Mouse (Mus musculus): ENCODE results near the gene Garnl3. TPM values are rescaled to one million over a fixed set of nuclear protein-coding genes. Genes with fewer than 3 reads are reported as not detected.

Garnl3 gene
- total and polyA plus RNA-seq, 2 experiments from 2014 or later = 56.1 to 96.9 TPM

- no peak for DNase-seq (ENCODE audit: low spot score)
- Histone ChIP-seq H3K9me3 (ENCODE audit: low read length) (no peaks in the 10 kb centered on the region), H3K4me3 (ENCODE audit: low read length) (no peak overlapping the region), H3K36me3 (ENCODE audit: insufficient read depth, low read length) (no peaks in the 10 kb centered on the region; the same call in 1 of the 2 replicates), H3K27me3 (ENCODE audit: insufficient read depth, low read length) (no peaks in the 10 kb centered on the region), H3K4me2 (ENCODE audit: low read depth, low read length) (no peak overlapping the region), H3K27ac (no peak overlapping the region), H3K4me1 (ENCODE audit: insufficient read depth, low read length) (0 out of 2 replicates have a peak, but pooled peaks cover 3% of the 10 kb centered on the region), H3K9ac (replicated peaks; ENCODE audit: low read length) (no peak overlapping the region)
- no peak for TF ChIP-seq CTCF (IDR thresholded peaks at IDR 0.05; ENCODE audit: low read depth)
- no peak for ATAC-seq
- WGBS = 76% methylated on average over 1 of the region's 1 CpGs
Measured at GRCm38 (mm10) chr2:33035297-33035696, 96.2 kb downstream of the Garnl3 start.

DNA sequence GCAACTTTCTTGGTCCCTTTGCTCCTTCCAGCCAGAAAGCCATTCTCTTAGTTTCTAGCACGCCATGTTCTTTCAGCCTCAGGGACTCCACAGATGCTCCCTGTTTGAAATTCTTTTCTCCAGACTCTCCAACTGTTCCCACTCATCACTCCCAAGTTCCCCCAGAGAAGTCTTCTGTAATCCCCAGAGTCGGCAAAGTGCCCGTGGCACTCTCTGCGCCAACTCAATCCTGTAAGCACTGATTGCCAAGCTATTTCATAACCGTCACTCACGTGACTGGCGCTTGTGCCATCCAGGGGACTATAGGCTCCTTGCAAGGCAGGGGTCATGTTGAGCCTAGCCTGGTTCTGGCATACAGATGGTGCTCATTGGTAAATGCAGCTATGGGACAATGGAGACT, 98.2 kb downstream of the Garnl3 start:
- Histone ChIP-seq H3K27ac (no peak overlapping the region), H3K9ac (replicated peaks; ENCODE audit: low read length) (no peak overlapping the region), H3K4me2 (ENCODE audit: low read depth, low read length) (no peak overlapping the region), H3K9me3 (ENCODE audit: low read length) (no peaks in the 10 kb centered on the region), H3K4me1 (ENCODE audit: insufficient read depth, low read length) (0 out of 2 replicates have a peak, but pooled peaks cover 3% of the 10 kb centered on the region), H3K36me3 (ENCODE audit: insufficient read depth, low read length) (no peaks in the 10 kb centered on the region; the same call in 1 of the 2 replicates), H3K27me3 (ENCODE audit: insufficient read depth, low read length) (no peaks in the 10 kb centered on the region), H3K4me3 (ENCODE audit: low read length) (no peak overlapping the region)
- 64% methylated on average over 7 of the region's 7 CpGs for WGBS
- ATAC-seq (no peak), DNase-seq (ENCODE audit: low spot score) (peak; percentile 64)
- TF ChIP-seq CTCF (IDR thresholded peaks at IDR 0.05; ENCODE audit: low read depth) = no peak

DNA sequence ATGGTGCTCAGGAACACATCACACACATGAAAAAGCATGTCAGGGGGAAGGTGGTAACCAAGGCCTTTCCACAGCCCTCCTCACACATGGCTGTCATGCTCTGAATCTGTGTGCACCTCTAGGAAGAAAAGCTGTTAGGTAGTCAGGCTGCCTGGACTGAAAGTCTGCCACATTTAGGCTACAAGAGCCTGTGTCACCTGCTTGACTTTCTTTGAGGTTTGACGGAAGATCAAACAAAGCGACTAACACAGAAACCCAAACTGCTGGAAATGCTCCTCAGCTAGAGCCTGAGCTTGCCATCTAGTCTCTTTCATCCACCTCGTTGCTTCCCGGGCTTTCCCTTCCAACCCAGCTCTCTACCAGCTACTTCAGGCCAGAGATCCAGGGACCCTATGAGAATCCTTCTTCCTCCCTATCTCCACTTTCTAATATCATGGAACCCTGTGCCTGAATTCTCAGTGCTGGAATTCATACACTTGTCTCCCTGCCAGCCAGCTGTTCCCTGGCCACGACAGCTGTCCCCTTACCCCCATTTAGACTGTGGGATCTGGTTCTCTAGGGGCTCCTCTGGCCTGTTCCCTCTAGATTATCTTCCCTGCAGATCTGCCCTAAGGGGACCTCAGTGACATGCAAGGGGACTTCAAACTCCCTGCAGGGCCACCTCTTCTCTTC, 98.9 kb downstream of the Garnl3 start:
- Histone ChIP-seq H3K4me2 (ENCODE audit: low read depth, low read length) (no peak overlapping the region), H3K36me3 (ENCODE audit: insufficient read depth, low read length) (peaks cover 5% of the 10 kb centered on the region; the same call in 1 of the 2 replicates), H3K27me3 (ENCODE audit: insufficient read depth, low read length) (no peaks in the 10 kb centered on the region), H3K4me1 (ENCODE audit: insufficient read depth, low read length) (no peaks in the 10 kb centered on the region), H3K9me3 (ENCODE audit: low read length) (no peaks in the 10 kb centered on the region), H3K9ac (replicated peaks; ENCODE audit: low read length) (no peak overlapping the region), H3K27ac (no peak overlapping the region), H3K4me3 (ENCODE audit: low read length) (no peak overlapping the region)
- TF ChIP-seq CTCF (IDR thresholded peaks at IDR 0.05; ENCODE audit: low read depth) = no peak
- DNase-seq (ENCODE audit: low spot score) = no peak
- WGBS = 83% methylated on average over 5 of the region's 5 CpGs
- no peak for ATAC-seq

GRCm38 (mm10) chr2:33025040-33025439, 106.4 kb downstream of the Garnl3 start:
- TF ChIP-seq CTCF (IDR thresholded peaks at IDR 0.05; ENCODE audit: low read depth) = no peak
- ATAC-seq (peak; percentile 13; the same call in 1 of the 2 replicates), DNase-seq (ENCODE audit: low spot score) (no peak)
- Histone ChIP-seq H3K4me3 (ENCODE audit: low read length) (no peak overlapping the region), H3K9me3 (ENCODE audit: low read length) (no peaks in the 10 kb centered on the region), H3K27me3 (ENCODE audit: insufficient read depth, low read length) (no peaks in the 10 kb centered on the region), H3K9ac (replicated peaks; ENCODE audit: low read length) (no peak overlapping the region), H3K4me2 (ENCODE audit: low read depth, low read length) (no peak overlapping the region), H3K27ac (no peak overlapping the region), H3K4me1 (ENCODE audit: insufficient read depth, low read length) (no peaks in the 10 kb centered on the region), H3K36me3 (ENCODE audit: insufficient read depth, low read length) (0 out of 2 replicates have a peak, but pooled peaks cover 5% of the 10 kb centered on the region)
- WGBS = 77% methylated on average over 4 of the region's 4 CpGs

GRCm38 (mm10) chr2:33024564-33024963, 106.9 kb downstream of the Garnl3 start:
- ATAC-seq (peak; percentile 82), DNase-seq (ENCODE audit: low spot score) (peak; percentile 73)
- 52% methylated on average over 10 of the region's 10 CpGs for WGBS
- Histone ChIP-seq H3K4me2 (ENCODE audit: low read depth, low read length) (no peak overlapping the region), H3K27ac (no peak overlapping the region), H3K9ac (replicated peaks; ENCODE audit: low read length) (no peak overlapping the region), H3K36me3 (ENCODE audit: insufficient read depth, low read length) (0 out of 2 replicates have a peak, but pooled peaks cover 5% of the 10 kb centered on the region), H3K27me3 (ENCODE audit: insufficient read depth, low read length) (no peaks in the 10 kb centered on the region), H3K9me3 (ENCODE audit: low read length) (no peaks in the 10 kb centered on the region), H3K4me3 (ENCODE audit: low read length) (no peak overlapping the region), H3K4me1 (ENCODE audit: insufficient read depth, low read length) (no peaks in the 10 kb centered on the region)
- peak; percentile 64 for TF ChIP-seq CTCF (IDR thresholded peaks at IDR 0.05; ENCODE audit: low read depth)

GRCm38 (mm10) chr2:33022846-33023245, 108.6 kb downstream of the Garnl3 start:
- H3K4me1 ChIP-seq (ENCODE audit: insufficient read depth, low read length) = no peaks in the 10 kb centered on the region
- 0 out of 2 replicates have a peak, but pooled peaks cover 2% of the 10 kb centered on the region for H3K36me3 ChIP-seq (ENCODE audit: insufficient read depth, low read length)
- H3K9me3 ChIP-seq (ENCODE audit: low read length) = no peaks in the 10 kb centered on the region
- TF ChIP-seq CTCF (IDR thresholded peaks at IDR 0.05; ENCODE audit: low read depth) = no peak
- H3K27ac ChIP-seq = no peak overlapping the region
- DNase-seq (ENCODE audit: low spot score) = no peak
- 76% methylated on average over 6 of the region's 6 CpGs for WGBS
- no peak for ATAC-seq
- H3K4me3 ChIP-seq (ENCODE audit: low read length) = no peak overlapping the region
- H3K9ac ChIP-seq (replicated peaks; ENCODE audit: low read length) = no peak overlapping the region
- H3K27me3 ChIP-seq (ENCODE audit: insufficient read depth, low read length) = no peaks in the 10 kb centered on the region
- H3K4me2 ChIP-seq (ENCODE audit: low read depth, low read length) = no peak overlapping the region

GRCm38 (mm10) chr2:33018026-33018425, 113.4 kb downstream of the Garnl3 start:
- Histone ChIP-seq H3K4me1 (ENCODE audit: insufficient read depth, low read length) (no peaks in the 10 kb centered on the region), H3K4me2 (ENCODE audit: low read depth, low read length) (no peak overlapping the region), H3K9me3 (ENCODE audit: low read length) (no peaks in the 10 kb centered on the region), H3K27ac (no peak overlapping the region), H3K9ac (replicated peaks; ENCODE audit: low read length) (no peak overlapping the region), H3K36me3 (ENCODE audit: insufficient read depth, low read length) (no peaks in the 10 kb centered on the region; the same call in 1 of the 2 replicates), H3K4me3 (ENCODE audit: low read length) (no peak overlapping the region), H3K27me3 (ENCODE audit: insufficient read depth, low read length) (no peaks in the 10 kb centered on the region)
- ATAC-seq (no peak), DNase-seq (ENCODE audit: low spot score) (no peak)
- no peak for TF ChIP-seq CTCF (IDR thresholded peaks at IDR 0.05; ENCODE audit: low read depth)
- WGBS = 16% methylated on average over 6 of the region's 6 CpGs
